Mouse (Mus musculus): ENCODE measurements around the gene Stab2. TPM values are rescaled to one million over a fixed set of nuclear protein-coding genes. Genes with fewer than 3 reads are reported as not detected.

Gene Stab2
- polyA plus RNA-seq (2015; fragmentation: Nextera tagmentation; extraction: Ambion mirVana): 0.67 and 0.91 TPM in 2 replicates

DNA sequence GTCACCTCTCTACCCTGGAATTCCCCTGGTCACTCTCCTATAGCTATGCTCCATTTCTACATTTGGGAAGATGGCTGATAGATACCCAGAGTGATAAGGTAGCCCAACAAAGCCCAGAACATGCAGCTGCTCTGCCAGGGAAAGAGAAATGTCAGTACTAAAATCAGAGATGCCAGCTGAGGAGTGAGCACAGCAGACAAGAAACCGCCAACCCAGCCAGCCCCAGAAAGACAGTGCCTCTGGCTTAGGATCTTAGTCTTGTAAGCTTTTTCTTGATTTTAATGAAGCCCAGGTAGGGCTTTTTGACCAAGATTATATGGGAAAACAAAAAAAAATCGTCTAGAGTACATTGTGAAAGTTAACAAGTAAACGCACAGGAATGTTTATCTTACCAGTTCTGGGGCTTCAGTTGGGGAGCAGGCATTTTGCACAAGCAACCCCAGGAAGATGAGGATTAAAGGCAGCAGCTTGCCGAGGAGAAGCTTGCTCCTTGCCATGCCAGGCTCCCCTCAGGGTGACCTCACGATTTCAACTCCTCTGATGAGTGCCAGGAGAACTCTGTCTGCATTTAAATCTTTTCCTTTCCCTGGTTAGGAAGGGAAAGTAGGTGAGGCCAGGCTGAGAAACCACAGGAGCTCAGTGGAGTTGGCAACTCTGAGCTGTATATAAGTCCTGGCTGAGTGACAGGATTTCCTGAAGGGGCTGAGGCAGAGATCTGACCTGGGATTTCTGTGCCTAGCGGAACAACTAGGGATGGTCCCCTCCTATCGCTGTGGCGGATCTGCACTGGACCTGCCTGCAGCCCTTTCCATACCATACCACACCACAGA lies at the start of gene Stab2:
Stab2 (minus strand) TSS at position 641 of the 830 bp plus-strand sequence.
- no peaks in the 10 kb centered on the region for H3K9me3 ChIP-seq
- H3K36me3 ChIP-seq: no peaks in the 10 kb centered on the region
- no peak within 1 kb of the TSS for H3K9ac ChIP-seq
- ATAC-seq (ENCODE audit: insufficient number of reproducible peaks, insufficient read depth, low FRiP score, low TSS enrichment, low read depth): no peak
- no peak within 1 kb of the TSS for H3K4me2 ChIP-seq
- 59% methylated on average over 8 of the region's 8 CpGs for WGBS
- no peaks in the 10 kb centered on the region for H3K27me3 ChIP-seq
- no peaks in the 10 kb centered on the region for H3K4me1 ChIP-seq
- peak within 1 kb of the TSS; percentile 3; the same call in 1 of the 2 replicates for H3K27ac ChIP-seq
- no peak within 1 kb of the TSS for H3K4me3 ChIP-seq

DNA sequence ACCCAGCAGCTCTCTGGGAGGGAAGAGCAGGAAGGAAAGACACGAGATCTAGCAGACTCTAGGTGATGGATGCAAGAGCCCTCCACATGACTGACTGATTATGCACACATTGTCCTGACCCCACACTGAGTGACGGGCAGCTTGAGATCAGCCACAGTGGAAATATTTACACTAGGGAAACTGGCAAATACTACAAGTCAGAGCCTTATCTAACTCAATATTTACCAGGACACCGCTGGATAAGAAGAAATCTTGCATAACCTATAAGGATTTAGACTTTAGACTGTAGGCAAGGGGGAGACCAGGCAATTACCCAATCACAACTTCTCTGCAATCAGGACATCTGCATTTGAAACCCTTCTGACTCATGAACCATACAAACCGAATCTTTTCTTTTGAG lies 43.9 kb upstream of the Stab2 start:
- H3K4me1 ChIP-seq: no peaks in the 10 kb centered on the region
- no peak overlapping the region for H3K27ac ChIP-seq
- no peak overlapping the region for H3K9ac ChIP-seq
- H3K4me2 ChIP-seq: no peak overlapping the region
- H3K36me3 ChIP-seq: no peaks in the 10 kb centered on the region
- no peaks in the 10 kb centered on the region for H3K9me3 ChIP-seq
- no peaks in the 10 kb centered on the region for H3K27me3 ChIP-seq
- no peak for ATAC-seq (ENCODE audit: insufficient number of reproducible peaks, insufficient read depth, low FRiP score, low TSS enrichment, low read depth)
- H3K4me3 ChIP-seq: no peak overlapping the region
- WGBS: 76% methylated on average over 4 of the region's 4 CpGs

DNA sequence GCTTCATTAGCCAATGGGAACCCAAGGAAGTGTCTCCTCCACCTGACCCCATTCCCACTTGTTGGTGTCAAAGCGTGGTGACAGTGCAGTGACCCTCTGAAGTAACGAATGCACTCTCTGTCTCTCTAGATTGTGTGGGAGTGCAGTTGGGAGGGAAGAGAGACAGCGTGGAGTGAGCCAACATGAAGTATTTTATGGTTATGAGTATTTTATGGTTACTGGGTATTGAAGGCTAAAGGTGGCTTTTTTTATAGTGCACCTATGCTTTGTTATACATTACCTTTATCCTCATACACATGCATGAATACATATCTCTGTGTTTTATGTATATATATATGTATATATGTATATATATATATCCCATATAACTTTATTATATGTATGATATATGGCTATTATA lies 41.4 kb upstream of the Stab2 start:
- Histone ChIP-seq H3K4me3 (no peak overlapping the region), H3K27ac (no peak overlapping the region), H3K36me3 (no peaks in the 10 kb centered on the region), H3K9me3 (no peaks in the 10 kb centered on the region), H3K4me2 (no peak overlapping the region), H3K4me1 (no peaks in the 10 kb centered on the region), H3K27me3 (no peaks in the 10 kb centered on the region), H3K9ac (no peak overlapping the region)
- 73% methylated on average over 3 of the region's 3 CpGs for WGBS
- ATAC-seq (ENCODE audit: insufficient number of reproducible peaks, insufficient read depth, low FRiP score, low TSS enrichment, low read depth): no peak

DNA sequence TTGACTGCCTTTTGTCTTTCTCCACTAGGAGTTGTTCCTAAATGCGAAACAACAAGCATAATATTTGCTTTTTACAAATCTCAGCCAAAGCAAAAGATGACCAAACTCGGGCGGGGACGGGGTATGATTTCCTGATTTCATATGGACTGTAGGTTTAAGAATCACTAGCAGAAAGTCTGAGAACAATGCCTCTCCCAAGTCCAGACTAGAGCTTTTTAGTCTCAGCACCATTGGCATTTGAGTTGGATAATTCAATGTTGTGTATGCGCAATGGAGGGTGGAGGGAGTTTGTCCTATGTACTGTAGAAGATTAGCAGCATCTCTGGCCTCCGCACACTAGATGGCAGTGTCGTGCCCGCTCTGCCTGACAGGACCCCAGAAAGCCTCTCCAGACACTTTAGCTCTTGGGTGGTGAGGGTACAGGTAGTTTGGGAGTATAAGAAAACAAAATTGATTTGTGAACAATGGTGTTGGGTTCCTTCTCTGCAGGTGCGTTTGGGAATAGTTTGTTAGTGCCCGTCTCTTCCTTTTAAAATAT lies 39.2 kb upstream of the Stab2 start:
- no peak overlapping the region for H3K4me2 ChIP-seq
- H3K9me3 ChIP-seq: no peaks in the 10 kb centered on the region
- no peaks in the 10 kb centered on the region for H3K4me1 ChIP-seq
- no peak overlapping the region for H3K27ac ChIP-seq
- WGBS: 88% methylated on average over 10 of the region's 10 CpGs
- H3K36me3 ChIP-seq: no peaks in the 10 kb centered on the region
- no peak for ATAC-seq (ENCODE audit: insufficient number of reproducible peaks, insufficient read depth, low FRiP score, low TSS enrichment, low read depth)
- 0 out of 2 replicates have a peak, but pooled peaks cover 6% of the 10 kb centered on the region for H3K27me3 ChIP-seq
- H3K4me3 ChIP-seq: no peak overlapping the region
- H3K9ac ChIP-seq: no peak overlapping the region

DNA sequence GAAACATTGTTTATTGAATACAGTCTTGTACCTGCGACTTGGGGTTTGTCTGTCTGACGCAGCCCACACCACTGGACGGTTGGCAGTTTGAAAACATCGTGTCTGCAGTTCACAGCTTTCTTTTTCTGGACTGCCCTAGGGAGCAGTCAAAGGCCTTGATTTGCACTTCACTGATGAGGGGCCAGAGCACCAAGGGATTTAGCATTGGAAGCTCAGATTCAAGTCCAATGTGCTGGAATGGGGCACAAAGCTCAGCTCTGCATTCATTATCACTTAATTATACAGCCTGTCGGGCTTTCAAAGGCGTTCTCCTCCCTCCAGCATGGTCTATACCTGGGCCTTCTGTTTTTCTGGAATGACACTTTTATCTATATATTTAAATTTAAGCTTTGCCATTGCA lies 38.6 kb upstream of the Stab2 start:
- H3K4me1 ChIP-seq: no peaks in the 10 kb centered on the region
- WGBS: 58% methylated on average over 6 of the region's 6 CpGs
- no peak overlapping the region for H3K4me3 ChIP-seq
- H3K27me3 ChIP-seq: 0 out of 2 replicates have a peak, but pooled peaks cover 6% of the 10 kb centered on the region
- H3K27ac ChIP-seq: no peak overlapping the region
- H3K9ac ChIP-seq: no peak overlapping the region
- no peaks in the 10 kb centered on the region for H3K36me3 ChIP-seq
- no peak overlapping the region for H3K4me2 ChIP-seq
- no peaks in the 10 kb centered on the region for H3K9me3 ChIP-seq
- ATAC-seq (ENCODE audit: insufficient number of reproducible peaks, insufficient read depth, low FRiP score, low TSS enrichment, low read depth): no peak

DNA sequence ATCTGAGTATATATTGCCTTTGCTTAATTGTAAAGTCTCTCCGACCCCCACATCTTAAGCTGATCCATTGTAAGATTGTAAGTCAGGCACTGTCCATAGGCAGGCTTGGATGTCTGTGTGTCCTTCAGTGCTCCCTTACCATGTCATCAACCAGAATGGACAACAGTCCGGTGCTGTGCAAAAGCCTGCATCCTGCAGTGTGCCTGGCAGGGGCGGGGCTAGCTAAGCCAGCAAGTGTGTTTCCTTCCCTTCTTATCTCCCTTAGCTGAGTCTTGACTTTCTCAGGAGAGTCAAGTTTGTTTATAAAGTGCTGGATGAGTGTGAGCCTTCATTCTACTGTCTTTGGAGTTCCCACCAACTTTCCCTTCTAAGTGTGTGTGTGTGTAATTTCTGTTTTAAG lies 37.4 kb upstream of the Stab2 start:
- Histone ChIP-seq H3K27ac (no peak overlapping the region), H3K4me1 (no peaks in the 10 kb centered on the region), H3K4me3 (no peak overlapping the region), H3K9ac (no peak overlapping the region), H3K36me3 (no peaks in the 10 kb centered on the region), H3K27me3 (0 out of 2 replicates have a peak, but pooled peaks cover 6% of the 10 kb centered on the region), H3K9me3 (no peaks in the 10 kb centered on the region), H3K4me2 (no peak overlapping the region)
- no peak for ATAC-seq (ENCODE audit: insufficient number of reproducible peaks, insufficient read depth, low FRiP score, low TSS enrichment, low read depth)
- WGBS: 77% methylated on average over 3 of the region's 3 CpGs

DNA sequence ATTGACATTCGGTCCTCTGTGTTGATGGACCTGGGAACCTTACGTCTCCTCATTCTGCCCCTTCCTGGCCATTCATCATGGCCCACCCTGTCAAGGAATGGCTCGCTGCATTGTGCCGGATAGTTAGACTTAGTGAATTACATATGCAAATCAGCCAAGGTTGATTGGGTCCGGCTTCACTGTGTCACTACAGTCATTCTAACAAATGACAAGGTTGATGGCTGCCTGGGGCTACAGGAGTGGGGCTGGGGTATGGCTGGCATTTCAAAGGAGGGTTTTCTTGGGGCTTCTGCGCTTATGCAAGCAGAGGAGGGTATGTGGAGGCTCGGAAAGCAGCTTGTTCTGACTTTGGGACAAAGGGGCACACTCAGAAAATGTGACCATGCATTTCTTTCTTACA lies 33.4 kb upstream of the Stab2 start:
- ATAC-seq (ENCODE audit: insufficient number of reproducible peaks, insufficient read depth, low FRiP score, low TSS enrichment, low read depth): no peak
- Histone ChIP-seq H3K4me3 (no peak overlapping the region), H3K9me3 (no peaks in the 10 kb centered on the region), H3K4me2 (no peak overlapping the region), H3K4me1 (peaks cover 7% of the 10 kb centered on the region; the same call in 1 of the 2 replicates), H3K9ac (no peak overlapping the region), H3K27ac (no peak overlapping the region), H3K27me3 (0 out of 2 replicates have a peak, but pooled peaks cover 6% of the 10 kb centered on the region), H3K36me3 (no peaks in the 10 kb centered on the region)
- WGBS: 83% methylated on average over 7 of the region's 7 CpGs

DNA sequence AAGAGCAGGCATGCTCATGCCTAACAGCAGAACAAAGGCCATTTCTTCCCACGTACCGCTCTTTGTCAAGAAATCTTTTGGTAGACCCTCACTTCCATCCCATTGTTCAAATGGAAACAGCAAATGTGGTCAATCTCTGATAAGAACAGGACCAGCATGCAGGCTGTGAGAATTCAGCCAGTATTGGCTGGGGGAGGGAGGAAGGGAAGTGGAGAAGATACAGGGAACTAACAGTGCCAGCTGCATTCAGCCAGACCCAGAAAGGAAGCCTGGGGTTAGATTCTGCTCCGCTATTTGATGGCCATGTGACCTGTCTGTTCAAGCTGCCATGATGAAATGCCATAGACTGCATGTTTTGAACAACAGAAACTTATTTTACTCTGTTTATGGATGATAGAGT lies 32.0 kb upstream of the Stab2 start:
- H3K9me3 ChIP-seq: no peaks in the 10 kb centered on the region
- peaks cover 7% of the 10 kb centered on the region; the same call in 1 of the 2 replicates for H3K4me1 ChIP-seq
- 91% methylated on average over 3 of the region's 3 CpGs for WGBS
- H3K27ac ChIP-seq: no peak overlapping the region
- H3K4me2 ChIP-seq: no peak overlapping the region
- H3K9ac ChIP-seq: no peak overlapping the region
- ATAC-seq (ENCODE audit: insufficient number of reproducible peaks, insufficient read depth, low FRiP score, low TSS enrichment, low read depth): no peak
- 0 out of 2 replicates have a peak, but pooled peaks cover 6% of the 10 kb centered on the region for H3K27me3 ChIP-seq
- no peaks in the 10 kb centered on the region for H3K36me3 ChIP-seq
- H3K4me3 ChIP-seq: no peak overlapping the region

DNA sequence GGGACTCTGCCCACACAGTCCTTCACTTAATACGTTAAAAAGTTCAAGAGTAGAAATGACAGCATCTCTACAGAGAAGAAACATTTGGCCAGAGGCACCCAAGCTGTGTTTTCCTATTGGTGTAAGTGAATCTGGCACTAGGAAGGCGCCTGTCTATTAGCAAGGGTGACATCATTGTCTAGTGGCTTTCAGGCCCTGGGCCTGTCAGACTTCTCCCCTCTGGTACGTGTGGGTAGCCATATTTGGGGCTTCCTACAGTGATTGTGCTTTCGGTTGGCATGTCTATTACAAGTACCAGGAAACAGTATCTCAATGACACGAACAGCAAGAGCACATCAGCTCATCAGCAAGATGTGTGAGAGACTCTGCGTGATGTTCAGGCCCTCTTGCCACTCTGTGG lies 31.5 kb upstream of the Stab2 start:
- H3K4me2 ChIP-seq: no peak overlapping the region
- H3K36me3 ChIP-seq: no peaks in the 10 kb centered on the region
- H3K4me1 ChIP-seq: peaks cover 7% of the 10 kb centered on the region; the same call in 1 of the 2 replicates
- H3K9ac ChIP-seq: no peak overlapping the region
- H3K4me3 ChIP-seq: no peak overlapping the region
- no peaks in the 10 kb centered on the region for H3K9me3 ChIP-seq
- 81% methylated on average over 6 of the region's 6 CpGs for WGBS
- H3K27me3 ChIP-seq: 0 out of 2 replicates have a peak, but pooled peaks cover 6% of the 10 kb centered on the region
- ATAC-seq (ENCODE audit: insufficient number of reproducible peaks, insufficient read depth, low FRiP score, low TSS enrichment, low read depth): no peak
- no peak overlapping the region for H3K27ac ChIP-seq

DNA sequence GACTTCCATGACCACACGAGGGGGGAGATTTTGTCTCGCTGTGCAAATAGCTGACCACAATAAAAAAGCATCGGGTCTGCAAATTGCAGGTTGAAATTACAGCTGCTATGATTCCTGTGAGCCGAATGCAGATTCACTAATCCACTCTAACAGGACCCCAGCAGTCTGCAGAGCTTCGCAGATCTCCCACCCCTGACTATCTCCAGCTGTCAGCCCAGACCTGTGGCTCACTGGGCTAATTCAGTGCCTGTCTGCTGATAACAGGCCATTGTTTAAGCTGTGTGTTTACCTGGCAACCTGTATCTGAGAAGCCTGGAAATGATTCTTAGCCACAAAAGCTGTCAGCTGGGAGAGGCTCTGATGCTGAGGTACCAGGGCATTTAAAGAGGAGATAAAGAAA lies 29.2 kb upstream of the Stab2 start:
- Histone ChIP-seq H3K36me3 (no peaks in the 10 kb centered on the region), H3K9ac (no peak overlapping the region; the same call in 1 of the 2 replicates), H3K4me2 (no peak overlapping the region), H3K27ac (no peak overlapping the region), H3K4me3 (no peak overlapping the region), H3K9me3 (no peaks in the 10 kb centered on the region), H3K27me3 (no peaks in the 10 kb centered on the region), H3K4me1 (peaks cover 7% of the 10 kb centered on the region; the same call in 1 of the 2 replicates)
- ATAC-seq (ENCODE audit: insufficient number of reproducible peaks, insufficient read depth, low FRiP score, low TSS enrichment, low read depth): no peak
- 34% methylated on average over 5 of the region's 5 CpGs for WGBS

DNA sequence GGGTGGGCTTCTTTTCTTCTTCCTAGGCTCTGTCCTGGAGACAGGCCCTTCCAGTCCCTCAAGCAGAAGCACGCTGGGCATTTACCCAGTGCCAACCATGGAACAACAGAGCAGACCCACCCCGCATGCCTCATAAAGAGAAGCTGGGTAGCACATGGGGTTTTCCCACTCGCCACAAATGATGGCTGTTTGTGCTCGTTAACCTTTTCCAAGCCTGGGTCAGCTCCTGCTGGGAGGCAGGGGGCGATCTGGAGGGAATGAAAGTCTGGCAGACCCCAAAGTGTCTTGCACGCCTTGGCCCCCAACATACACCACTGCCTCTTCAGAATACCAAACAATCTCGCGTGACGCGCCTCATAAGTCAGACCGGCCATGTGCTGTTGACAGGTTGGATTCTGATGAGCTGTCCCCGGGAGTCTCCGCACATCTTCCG lies 28.5 kb upstream of the Stab2 start:
- H3K4me2 ChIP-seq: no peak overlapping the region
- no peaks in the 10 kb centered on the region for H3K36me3 ChIP-seq
- H3K4me3 ChIP-seq: no peak overlapping the region
- no peak overlapping the region for H3K9ac ChIP-seq
- no peaks in the 10 kb centered on the region for H3K27me3 ChIP-seq
- H3K4me1 ChIP-seq: peaks cover 7% of the 10 kb centered on the region; the same call in 1 of the 2 replicates
- 68% methylated on average over 14 of the region's 14 CpGs for WGBS
- no peak overlapping the region for H3K27ac ChIP-seq
- no peak for ATAC-seq (ENCODE audit: insufficient number of reproducible peaks, insufficient read depth, low FRiP score, low TSS enrichment, low read depth)
- H3K9me3 ChIP-seq: no peaks in the 10 kb centered on the region

DNA sequence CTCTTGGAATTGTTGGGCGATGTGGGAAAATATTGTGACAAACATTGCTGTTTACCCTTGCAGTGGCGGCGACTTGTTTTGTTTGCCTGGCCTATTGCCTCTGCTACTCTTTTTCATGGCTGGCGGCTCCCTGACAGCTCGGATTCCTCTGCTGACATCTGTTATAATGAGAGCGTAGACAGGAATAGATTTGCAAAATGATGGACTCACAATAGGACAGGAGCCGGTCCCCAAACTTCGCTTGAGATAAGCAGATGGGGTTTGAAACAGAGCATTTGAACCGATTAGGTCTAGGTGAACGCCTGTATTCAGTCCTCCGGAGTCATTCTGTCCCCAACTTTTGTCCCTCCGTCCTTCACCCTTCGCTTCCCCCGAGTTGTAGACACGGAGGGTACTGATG lies 28.0 kb upstream of the Stab2 start:
- no peaks in the 10 kb centered on the region for H3K9me3 ChIP-seq
- no peak overlapping the region for H3K4me2 ChIP-seq
- peaks cover 7% of the 10 kb centered on the region; the same call in 1 of the 2 replicates for H3K4me1 ChIP-seq
- ATAC-seq (ENCODE audit: insufficient number of reproducible peaks, insufficient read depth, low FRiP score, low TSS enrichment, low read depth): no peak
- WGBS: 84% methylated on average over 15 of the region's 15 CpGs
- H3K9ac ChIP-seq: no peak overlapping the region
- no peak overlapping the region for H3K4me3 ChIP-seq
- no peaks in the 10 kb centered on the region for H3K27me3 ChIP-seq
- H3K36me3 ChIP-seq: no peaks in the 10 kb centered on the region
- H3K27ac ChIP-seq: no peak overlapping the region

Measured in embryonic facial prominence, embryonic 13.5 days (tissue).